Mouse (Mus musculus): ENCODE measurements around the gene Vwa5a.

- TF ChIP-seq CTCF (IDR thresholded peaks at IDR 0.05) (no peak), EP300 (IDR thresholded peaks at IDR 0.05) (no peak)
Measured at GRCm38 (mm10) chr9:38744619-38745315, 26.7 kb downstream of the Vwa5a start.
